Mouse (Mus musculus): ENCODE results near the gene Cd274. TPM values are rescaled to one million over a fixed set of nuclear protein-coding genes. Genes with fewer than 3 reads are reported as not detected.

The Cd274 gene
- polyA plus RNA-seq, 1 experiment from 2014 or later: 0.57 TPM

DNA sequence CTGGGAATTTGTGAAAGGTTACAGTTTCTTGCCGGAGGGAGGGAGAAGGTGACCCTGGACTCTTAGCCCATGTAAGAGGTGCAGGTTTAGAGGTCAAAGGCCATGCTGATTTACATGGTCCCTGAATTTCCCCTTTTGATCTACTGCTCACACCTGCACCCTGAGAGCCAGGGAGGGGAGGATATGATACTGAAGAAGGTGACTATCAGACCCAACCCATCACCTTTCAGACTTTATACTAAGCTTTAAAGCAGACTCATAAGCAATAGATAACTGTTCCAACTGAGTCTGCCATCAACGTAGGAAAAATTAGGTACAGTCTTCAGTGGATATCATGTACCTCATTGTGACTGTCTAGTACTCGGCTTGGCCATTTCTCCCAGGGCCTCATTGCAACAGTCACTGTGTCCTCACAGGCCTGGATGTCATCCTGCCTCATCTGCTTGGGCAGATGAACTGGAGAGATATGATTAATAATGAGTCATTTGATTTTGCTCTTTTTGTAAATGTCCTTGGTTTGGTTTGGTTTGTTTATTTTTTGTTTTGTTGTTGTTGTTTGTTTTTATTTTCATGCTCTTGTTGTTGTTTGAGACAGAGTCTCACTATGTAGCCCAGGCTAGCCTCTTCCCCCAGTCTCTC is 1.5 kb downstream of the Cd274 start:
- Histone ChIP-seq H3K27me3 (replicated peaks; ENCODE audit: insufficient read depth, low read length) (no peaks in the 10 kb centered on the region), H3K9ac (replicated peaks; ENCODE audit: low read depth) (no peak overlapping the region), H3K27ac (ENCODE audit: low read length) (no peak overlapping the region), H3K4me1 (ENCODE audit: insufficient read depth, low read depth, low read length) (peaks cover 8% of the 10 kb centered on the region; the same call in 1 of the 2 replicates), H3K4me2 (replicated peaks; ENCODE audit: low read depth, low read length) (no peak overlapping the region), H3K9me3 (ENCODE audit: low read length) (no peaks in the 10 kb centered on the region), H3K4me3 (ENCODE audit: low read depth, low read length) (no peak overlapping the region), H3K36me3 (ENCODE audit: insufficient read depth, low read length) (no peaks in the 10 kb centered on the region)
- no peak for TF ChIP-seq CTCF (IDR thresholded peaks at IDR 0.05)
- TF ChIP-seq EP300 (IDR thresholded peaks at IDR 0.05): no peak
- no peak for ATAC-seq
- 75% methylated on average over 3 of the region's 3 CpGs for WGBS
- DNase-seq (ENCODE audit: low spot score): no peak

DNA sequence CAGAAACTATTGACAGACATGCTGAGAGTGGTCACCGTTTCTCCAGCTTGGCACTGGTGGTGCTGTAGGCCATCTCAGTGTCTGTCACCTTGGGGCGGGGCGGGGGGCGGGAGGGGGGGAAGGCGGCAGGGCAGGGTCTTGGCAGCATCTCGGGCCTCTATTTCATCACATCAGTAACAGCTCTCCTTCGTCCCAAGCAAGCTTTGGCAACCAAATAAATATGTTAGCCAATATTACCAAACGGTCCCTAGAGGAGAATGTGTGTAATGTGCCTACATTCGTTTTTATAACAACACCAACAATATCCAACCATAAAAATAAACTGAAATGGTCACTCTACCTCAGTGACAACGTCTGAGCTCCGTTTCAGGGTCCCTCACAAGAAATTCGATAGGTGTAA is 2.9 kb downstream of the Cd274 start:
- 47% methylated on average over 12 of the region's 12 CpGs for WGBS
- no peak overlapping the region for H3K4me3 ChIP-seq (ENCODE audit: low read depth, low read length)
- H3K4me2 ChIP-seq (replicated peaks; ENCODE audit: low read depth, low read length): no peak overlapping the region

DNA sequence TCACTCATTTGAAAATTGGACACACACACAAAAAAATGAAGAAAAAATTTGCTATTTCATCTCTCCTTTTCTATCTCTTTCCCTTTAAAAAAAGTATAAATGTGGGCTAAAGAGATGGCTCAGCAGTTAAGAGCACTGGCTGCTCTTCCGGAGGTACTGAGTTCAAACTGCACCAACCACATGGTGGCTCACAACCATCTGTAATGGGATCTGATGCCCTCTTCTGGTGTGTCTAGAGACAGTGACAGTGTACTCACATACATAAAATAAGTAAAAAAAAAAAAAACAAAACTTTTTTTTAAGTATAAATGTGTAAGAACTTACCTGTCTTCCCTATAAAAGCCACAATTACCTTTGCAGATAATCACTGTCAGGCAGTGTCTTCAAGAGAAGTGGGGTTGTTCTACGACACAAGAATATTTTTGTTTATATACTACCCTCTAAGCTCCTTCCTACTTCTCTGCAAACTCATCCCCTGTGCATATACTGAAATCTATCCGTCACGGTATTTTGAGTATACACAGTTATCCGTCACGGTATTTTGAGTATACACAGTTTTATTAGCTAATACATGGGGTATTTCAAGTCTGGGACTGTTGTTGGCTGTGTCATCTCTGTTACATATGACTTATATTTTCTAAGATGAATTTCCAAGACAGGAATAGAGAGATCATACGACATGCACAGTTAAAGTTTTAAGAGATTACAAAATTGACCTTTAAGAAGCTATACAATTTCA is 3.5 kb downstream of the Cd274 start:
- H3K4me1 ChIP-seq (ENCODE audit: insufficient read depth, low read depth, low read length): peaks cover 8% of the 10 kb centered on the region; the same call in 1 of the 2 replicates
- no peak overlapping the region for H3K27ac ChIP-seq (ENCODE audit: low read length)
- H3K9ac ChIP-seq (replicated peaks; ENCODE audit: low read depth): no peak overlapping the region
- 80% methylated on average over 7 of the region's 7 CpGs for WGBS
- H3K27me3 ChIP-seq (replicated peaks; ENCODE audit: insufficient read depth, low read length): no peaks in the 10 kb centered on the region
- TF ChIP-seq CTCF (IDR thresholded peaks at IDR 0.05): no peak
- TF ChIP-seq EP300 (IDR thresholded peaks at IDR 0.05): no peak
- H3K4me2 ChIP-seq (replicated peaks; ENCODE audit: low read depth, low read length): no peak overlapping the region
- DNase-seq (ENCODE audit: low spot score) (no peak), ATAC-seq (no peak)
- no peaks in the 10 kb centered on the region for H3K9me3 ChIP-seq (ENCODE audit: low read length)
- no peak overlapping the region for H3K4me3 ChIP-seq (ENCODE audit: low read depth, low read length)
- no peaks in the 10 kb centered on the region for H3K36me3 ChIP-seq (ENCODE audit: insufficient read depth, low read length)

More for the DNA sequence above, 2.9 kb downstream of the Cd274 start:
- H3K4me1 ChIP-seq (ENCODE audit: insufficient read depth, low read depth, low read length): peaks cover 8% of the 10 kb centered on the region; the same call in 1 of the 2 replicates
- H3K27ac ChIP-seq (ENCODE audit: low read length): no peak overlapping the region
- ATAC-seq: no peak
- no peak overlapping the region for H3K9ac ChIP-seq (replicated peaks; ENCODE audit: low read depth)
- TF ChIP-seq EP300 (IDR thresholded peaks at IDR 0.05) (no peak), CTCF (IDR thresholded peaks at IDR 0.05) (0 out of 2 replicates have a peak, but pooled peaks have one; percentile 6)
- H3K27me3 ChIP-seq (replicated peaks; ENCODE audit: insufficient read depth, low read length): no peaks in the 10 kb centered on the region
- peak; percentile 43 for DNase-seq (ENCODE audit: low spot score)
- no peaks in the 10 kb centered on the region for H3K9me3 ChIP-seq (ENCODE audit: low read length)
- H3K36me3 ChIP-seq (ENCODE audit: insufficient read depth, low read length): no peaks in the 10 kb centered on the region

GRCm38 (mm10) chr19:29371284-29372081 is 4.2 kb downstream of the Cd274 start:
- H3K4me3 ChIP-seq (ENCODE audit: low read depth, low read length): peak overlapping the region; percentile 27
- 67% methylated on average over 18 of the region's 18 CpGs for WGBS
- peaks cover 8% of the 10 kb centered on the region; the same call in 1 of the 2 replicates for H3K4me1 ChIP-seq (ENCODE audit: insufficient read depth, low read depth, low read length)
- H3K4me2 ChIP-seq (replicated peaks; ENCODE audit: low read depth, low read length): peak overlapping the region; percentile 47
- DNase-seq (ENCODE audit: low spot score): no peak
- H3K9me3 ChIP-seq (ENCODE audit: low read length): no peaks in the 10 kb centered on the region
- H3K36me3 ChIP-seq (ENCODE audit: insufficient read depth, low read length): no peaks in the 10 kb centered on the region
- no peak overlapping the region for H3K9ac ChIP-seq (replicated peaks; ENCODE audit: low read depth)
- no peak for ATAC-seq
- TF ChIP-seq EP300 (IDR thresholded peaks at IDR 0.05) (no peak), CTCF (IDR thresholded peaks at IDR 0.05) (no peak)
- H3K27ac ChIP-seq (ENCODE audit: low read length): no peak overlapping the region
- H3K27me3 ChIP-seq (replicated peaks; ENCODE audit: insufficient read depth, low read length): no peaks in the 10 kb centered on the region

- H3K27me3 ChIP-seq (replicated peaks; ENCODE audit: insufficient read depth, low read length): no peaks in the 10 kb centered on the region
- H3K9ac ChIP-seq (replicated peaks; ENCODE audit: low read depth): no peak overlapping the region
- no peaks in the 10 kb centered on the region for H3K9me3 ChIP-seq (ENCODE audit: low read length)
- H3K4me3 ChIP-seq (ENCODE audit: low read depth, low read length): peak overlapping the region; percentile 27
- H3K4me1 ChIP-seq (ENCODE audit: insufficient read depth, low read depth, low read length): peaks cover 8% of the 10 kb centered on the region; the same call in 1 of the 2 replicates
- TF ChIP-seq CTCF (IDR thresholded peaks at IDR 0.05) (no peak), EP300 (IDR thresholded peaks at IDR 0.05) (no peak)
- ATAC-seq: no peak
- H3K4me2 ChIP-seq (replicated peaks; ENCODE audit: low read depth, low read length): peak overlapping the region; percentile 47
- peak; percentile 56 for DNase-seq (ENCODE audit: low spot score)
- H3K36me3 ChIP-seq (ENCODE audit: insufficient read depth, low read length): no peaks in the 10 kb centered on the region
- WGBS: 50% methylated on average over 4 of the region's 4 CpGs
- H3K27ac ChIP-seq (ENCODE audit: low read length): no peak overlapping the region
Observed at GRCm38 (mm10) chr19:29372138-29372537, 4.9 kb downstream of the Cd274 start.

- H3K27me3 ChIP-seq (replicated peaks; ENCODE audit: insufficient read depth, low read length): no peaks in the 10 kb centered on the region
- no peak overlapping the region for H3K4me3 ChIP-seq (ENCODE audit: low read depth, low read length)
- WGBS: 86% methylated on average over 3 of the region's 3 CpGs
- H3K9me3 ChIP-seq (ENCODE audit: low read length): no peaks in the 10 kb centered on the region
- no peak overlapping the region for H3K9ac ChIP-seq (replicated peaks; ENCODE audit: low read depth)
- peak overlapping the region; percentile 47; the same call in 1 of the 2 replicates for H3K4me2 ChIP-seq (replicated peaks; ENCODE audit: low read depth, low read length)
- no peaks in the 10 kb centered on the region for H3K36me3 ChIP-seq (ENCODE audit: insufficient read depth, low read length)
- no peak for ATAC-seq
- no peak overlapping the region for H3K27ac ChIP-seq (ENCODE audit: low read length)
- H3K4me1 ChIP-seq (ENCODE audit: insufficient read depth, low read depth, low read length): 0 out of 2 replicates have a peak, but pooled peaks cover 5% of the 10 kb centered on the region
- TF ChIP-seq CTCF (IDR thresholded peaks at IDR 0.05) (no peak), EP300 (IDR thresholded peaks at IDR 0.05) (no peak)
- no peak for DNase-seq (ENCODE audit: low spot score)
Observed at GRCm38 (mm10) chr19:29372621-29373020, 5.4 kb downstream of the Cd274 start.

Data from lung, postnatal 0 days (tissue).